Mouse (Mus musculus) T-helper 17 cell (primary cell): ENCODE measurements at regions not wholly inside any gene's neighbourhood (a gene's known extent, or its start where the extent isn't known, plus 50 kb on each side); places are given as distances from the start of the nearest gene placed in this dataset.

ENCODE experiments used
- in situ Hi-C, 2 experiments: fragments of 300-600 bp; cut with MboI, MseI; formaldehyde crosslinking; loops; 1 replicate in 1 of 2; 2 replicates in 1 of 2; pipeline ENCODE4 v1.15.1; 2025; ENCODE audit warnings: high pct_unique_total_duplicates in 2 of 2

DNA sequence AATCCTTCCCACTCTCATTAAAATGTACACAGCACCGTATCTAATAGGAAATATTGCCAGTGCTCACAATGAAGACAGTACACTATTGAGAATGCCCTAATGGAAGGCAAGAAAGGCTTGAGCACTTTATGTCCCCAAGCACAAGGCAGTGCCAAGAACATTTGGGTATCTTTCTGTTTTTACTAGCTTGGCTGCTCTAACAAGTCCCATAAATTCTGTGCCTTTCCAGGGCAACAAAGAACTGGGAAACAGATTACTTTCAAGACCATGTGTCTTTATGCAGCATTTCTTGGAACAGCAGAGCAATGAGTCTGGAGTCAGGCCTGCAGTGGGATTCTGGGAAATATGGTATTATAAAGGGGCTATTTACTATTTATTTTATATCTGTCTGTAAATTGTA is 192.3 kb downstream of the 1700008P02Rik start:
- in situ Hi-C loops = no loop called here

DNA sequence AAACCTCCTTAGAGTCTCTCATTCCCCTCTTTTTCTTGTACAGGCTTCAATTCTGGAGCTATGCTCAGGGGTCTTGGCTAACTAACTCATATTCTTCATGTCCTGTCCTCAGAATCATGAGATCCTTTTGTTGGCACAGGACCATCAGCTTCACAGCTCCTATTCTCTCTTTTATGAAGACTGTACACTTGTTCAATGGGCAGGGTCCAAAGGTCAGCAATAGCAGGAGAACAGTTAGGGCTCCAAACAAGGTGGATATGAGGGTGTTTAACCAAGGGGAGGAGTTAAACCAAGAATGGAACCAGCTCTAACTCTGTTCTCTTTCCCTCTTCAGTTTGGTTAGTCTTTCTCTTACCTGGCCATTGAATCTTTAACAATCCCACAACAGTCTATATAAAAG is 219.4 kb downstream of the 1700008P02Rik start:
- in situ Hi-C loops = no loop called here

DNA sequence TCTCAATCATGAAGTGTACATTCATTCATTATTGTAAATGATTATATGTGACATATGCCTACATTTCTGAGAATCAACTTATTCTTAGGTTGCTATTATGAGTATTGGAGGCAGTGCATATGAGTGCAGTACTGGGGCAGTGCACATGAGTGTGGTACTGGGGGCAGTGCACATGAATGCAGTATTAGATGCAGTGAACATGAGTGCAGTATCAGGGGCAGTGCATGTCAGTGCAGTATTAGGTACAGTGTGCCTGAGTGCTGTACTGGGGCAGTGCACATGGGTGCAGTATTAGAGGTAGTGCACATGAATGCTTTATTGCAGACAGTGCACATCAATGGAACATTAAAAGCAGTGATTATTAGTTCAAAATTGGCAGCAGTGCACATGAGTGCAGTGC is 234.6 kb downstream of the 1700008P02Rik start:
- in situ Hi-C loops = no loop called here

DNA sequence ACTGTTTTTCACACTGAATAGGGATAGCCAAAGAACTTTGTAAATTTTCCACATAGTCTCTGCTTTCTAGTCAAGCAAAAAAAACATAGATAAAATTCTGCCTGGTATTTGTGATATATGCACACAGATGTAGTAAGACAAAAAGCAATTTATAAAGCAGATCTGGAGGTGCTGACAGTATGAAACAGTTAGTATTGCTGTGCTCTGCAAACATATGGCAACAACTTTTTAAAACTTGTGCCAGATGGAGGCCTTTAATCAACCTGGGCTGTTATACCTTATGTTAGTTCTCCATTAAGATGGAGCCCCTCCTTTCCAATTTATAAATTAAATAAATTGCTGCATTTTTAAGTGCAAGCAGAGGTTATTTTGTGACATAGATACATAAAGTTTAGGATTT is 237.3 kb downstream of the 1700008P02Rik start:
- in situ Hi-C loops = no loop called here

DNA sequence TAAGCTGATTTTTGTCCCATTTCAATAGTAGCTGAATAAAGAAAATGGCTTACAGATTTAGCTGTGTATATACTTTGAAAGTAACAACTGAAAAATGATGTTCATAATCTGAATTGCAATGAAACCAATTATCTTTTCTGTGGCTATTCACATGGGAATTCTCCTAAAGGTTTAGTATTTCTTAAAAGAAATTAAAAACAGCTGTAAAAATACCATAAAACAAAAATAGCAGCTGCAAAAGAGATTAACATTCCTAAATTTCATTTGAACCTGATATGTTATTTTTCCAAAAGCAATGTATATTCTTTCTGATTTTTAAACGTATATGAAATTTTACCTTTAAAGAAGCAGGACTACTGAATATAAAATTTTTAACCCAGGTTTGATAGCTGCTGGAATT is 237.9 kb downstream of the 1700008P02Rik start:
- in situ Hi-C loops = no loop called here

DNA sequence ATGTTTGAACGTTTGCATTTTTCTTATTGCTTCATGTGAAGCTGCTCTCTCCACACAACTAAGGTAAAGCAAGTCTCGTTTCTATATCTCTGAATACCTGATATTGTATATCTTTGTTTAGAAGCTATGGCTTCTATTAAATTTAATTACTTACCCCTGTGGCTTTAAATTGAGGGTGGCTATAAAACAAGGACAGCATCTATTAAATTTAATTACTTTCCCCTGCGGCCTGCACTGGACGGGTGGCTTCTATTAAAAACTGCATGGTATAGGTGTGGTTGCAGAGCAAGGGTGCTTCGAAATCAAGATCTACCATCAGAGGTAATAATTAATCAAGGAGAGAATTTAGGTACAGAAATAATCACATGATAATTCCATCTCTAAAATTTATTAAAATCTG is 238.5 kb downstream of the 1700008P02Rik start:
- in situ Hi-C loops = no loop called here

DNA sequence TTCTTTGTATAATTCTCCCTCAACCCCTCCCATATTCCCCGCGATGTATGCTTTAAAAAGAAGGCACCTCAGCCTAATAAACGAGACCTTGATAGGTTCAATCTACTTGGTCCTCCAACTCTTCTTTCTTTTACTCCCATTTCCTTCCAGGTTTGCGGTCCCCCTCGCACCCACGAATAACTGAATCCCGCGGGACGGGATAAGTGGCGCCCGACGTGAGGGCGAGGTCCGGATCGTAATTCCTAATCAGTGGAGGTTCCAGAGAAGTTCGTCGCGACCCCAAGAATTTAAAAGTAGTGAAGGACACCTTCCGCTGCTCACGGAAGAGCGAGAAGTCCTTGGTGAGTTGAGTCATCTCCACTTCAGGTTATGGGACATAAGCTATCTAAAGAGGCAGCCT is 281.2 kb downstream of the 1700008P02Rik start:
- in situ Hi-C loops = loop anchor here (5.0 kb wide), 3 partner anchors 52 to 457 kb away; no protein-coding TSS in a partner anchor

DNA sequence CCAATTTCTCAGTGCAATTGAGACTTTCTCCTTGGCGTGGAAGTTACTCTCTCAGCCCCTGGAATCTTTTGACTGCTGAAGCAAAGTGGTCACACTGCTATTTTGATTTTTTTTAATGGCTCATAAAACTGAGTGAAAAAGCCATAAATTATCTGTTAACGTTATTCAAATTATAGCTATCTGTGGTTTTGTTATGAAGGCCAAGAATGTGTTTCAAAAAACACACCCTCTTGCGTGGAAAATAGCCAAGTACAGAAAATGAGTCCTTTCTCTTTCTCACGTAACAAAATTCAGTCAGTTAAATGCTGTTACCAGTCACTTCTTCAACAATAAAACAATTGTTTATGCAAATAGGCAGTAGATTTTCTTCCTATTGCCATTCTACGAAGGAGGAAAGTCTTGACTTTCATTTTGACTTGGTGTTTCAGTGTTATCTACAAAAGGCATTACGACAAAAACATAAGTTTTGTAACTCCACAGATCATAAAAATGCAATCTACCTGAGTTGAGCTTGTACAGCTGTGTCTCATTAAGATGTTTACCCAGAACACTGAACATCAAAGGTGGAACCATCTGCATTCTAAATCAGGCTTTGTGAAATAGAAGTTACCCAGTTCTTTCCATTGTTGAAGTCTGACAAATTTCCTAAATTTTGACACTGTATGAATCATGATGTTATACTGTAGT is 299.3 kb downstream of the 1700008P02Rik start:
- in situ Hi-C loops = loop anchor here in 1 of 2 experiments (10.0 kb wide), 1 partner anchor 1446 kb away; no protein-coding TSS in a partner anchor

DNA sequence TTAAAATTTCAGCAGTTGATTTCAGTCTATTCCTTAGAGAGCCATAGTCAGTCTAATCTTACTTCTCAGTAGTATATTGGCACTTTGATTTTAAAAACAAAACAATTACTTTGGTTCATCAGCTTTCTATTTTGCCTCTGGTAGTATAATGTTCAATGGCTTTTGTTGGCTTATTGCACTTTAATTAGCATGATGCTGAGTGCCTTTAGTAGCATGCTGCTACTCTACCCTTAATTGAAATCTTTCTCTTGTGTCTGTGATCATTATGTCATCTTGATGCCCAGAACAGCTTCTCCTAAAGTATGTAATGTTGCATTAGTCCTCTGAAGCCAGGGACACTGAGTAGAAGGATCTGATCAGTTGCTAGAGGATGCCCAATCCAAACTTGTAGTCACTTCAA is 330.7 kb downstream of the 1700008P02Rik start:
- in situ Hi-C loops = loop anchor here in 1 of 2 experiments (5.0 kb wide), 1 partner anchor 48 kb away; no protein-coding TSS in a partner anchor

DNA sequence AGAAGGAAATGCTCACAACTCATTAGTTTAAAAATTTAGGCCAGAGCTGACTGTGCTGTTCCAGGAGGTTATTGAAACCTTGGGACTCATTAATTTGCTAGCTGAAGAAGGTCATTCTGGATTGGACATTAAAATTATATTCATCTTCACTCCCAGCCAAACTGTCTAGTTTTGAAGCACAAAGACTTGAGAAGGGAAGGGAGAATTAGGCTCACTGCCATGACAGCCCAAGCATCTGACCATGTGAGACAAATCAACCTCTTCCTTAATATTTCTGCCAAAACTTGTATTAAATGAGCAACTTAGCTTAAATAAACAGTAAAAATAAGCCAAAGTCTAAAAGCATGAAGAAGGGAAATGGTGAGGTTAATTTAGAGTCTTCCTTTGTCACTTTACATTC is 339.6 kb downstream of the 1700008P02Rik start:
- in situ Hi-C loops = no loop called here
